Mouse (Mus musculus): ENCODE data around the gene Slc7a11.

- TF ChIP-seq CTCF (IDR thresholded peaks at IDR 0.05; ENCODE audit: low read depth, low read length) (no peak), POLR2A (IDR thresholded peaks at IDR 0.05; ENCODE audit: borderline replicate concordance, low read depth, low read length) (no peak)
These were observed 9.6 kb downstream of the Slc7a11 start for GRCm38 (mm10) chr3:50433831-50434230.

All from bone marrow macrophage, adult 2 months (primary cell).